Mouse (Mus musculus): ENCODE data around the gene Coa7.

The Coa7 gene

GRCm38 (mm10) chr4:108388741-108389140 lies 60.8 kb downstream of the Coa7 start:
- no peak for TF ChIP-seq GATA4 (IDR thresholded peaks at IDR 0.05; ENCODE audit: insufficient replicate concordance, low read length)

- no peak for TF ChIP-seq GATA4 (IDR thresholded peaks at IDR 0.05; ENCODE audit: insufficient replicate concordance, low read length)
These were observed 63.2 kb downstream of the Coa7 start for GRCm38 (mm10) chr4:108391124-108391523.
